Mouse (Mus musculus): ENCODE results near the gene Kctd11. TPM values are rescaled to one million over a fixed set of nuclear protein-coding genes. Genes with fewer than 3 reads are reported as not detected.
"Not testable (repeated sequence)": the region's sequence is repeated elsewhere in the genome, so short reads cannot be mapped to it uniquely, and the experiment has no call there.

Kctd11 gene
- total RNA-seq, 2 experiments from 2014 or later, result 1.3 to 1.5 TPM

DNA sequence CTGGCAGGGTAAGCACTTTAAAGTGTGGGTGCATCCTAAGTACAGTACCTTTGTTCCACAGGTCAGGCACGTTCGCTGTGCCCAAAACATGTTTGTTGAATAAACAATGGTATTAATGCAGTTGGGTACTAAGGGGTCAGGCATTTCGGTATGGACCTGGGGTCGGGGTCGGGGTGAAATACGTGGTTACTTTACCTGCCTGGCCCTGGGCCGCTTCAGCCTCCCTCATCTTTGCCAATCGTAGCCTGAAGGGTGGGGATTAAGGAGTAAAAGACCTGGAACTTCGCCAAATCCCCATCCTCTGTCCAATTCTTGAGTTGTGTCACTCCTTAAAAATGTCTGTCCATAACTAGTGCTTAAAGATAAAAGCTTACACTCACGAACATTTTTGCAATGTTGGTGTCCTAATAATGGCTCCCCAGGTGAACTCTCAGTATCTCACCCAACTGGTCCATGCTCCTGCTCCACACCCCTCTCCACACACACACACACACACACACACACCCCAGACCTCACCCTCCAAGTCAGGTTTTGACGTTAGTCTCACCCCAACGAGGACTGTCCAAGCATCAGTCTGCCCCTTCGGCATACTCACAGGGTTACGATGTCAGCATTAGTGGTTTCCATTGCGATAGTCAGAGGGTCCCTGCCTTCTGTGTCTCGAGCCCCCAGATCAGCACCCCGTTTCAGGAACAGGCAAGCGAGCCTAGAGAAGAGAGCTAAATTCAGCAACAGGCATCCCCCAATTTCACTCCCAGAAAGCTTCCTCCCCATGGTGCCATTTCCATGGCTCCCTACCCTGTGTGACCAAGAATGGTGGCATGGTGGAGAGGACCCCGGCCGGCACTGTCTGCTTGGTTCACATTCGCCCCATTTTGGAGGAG lies 823 bp upstream of the Kctd11 start:
- no peak for DNase-seq (ENCODE audit: low spot score)

GRCm38 (mm10) chr11:69880506-69880852 lies 727 bp downstream of the Kctd11 start:
- DNase-seq (ENCODE audit: low spot score), result peak; percentile 71

DNA sequence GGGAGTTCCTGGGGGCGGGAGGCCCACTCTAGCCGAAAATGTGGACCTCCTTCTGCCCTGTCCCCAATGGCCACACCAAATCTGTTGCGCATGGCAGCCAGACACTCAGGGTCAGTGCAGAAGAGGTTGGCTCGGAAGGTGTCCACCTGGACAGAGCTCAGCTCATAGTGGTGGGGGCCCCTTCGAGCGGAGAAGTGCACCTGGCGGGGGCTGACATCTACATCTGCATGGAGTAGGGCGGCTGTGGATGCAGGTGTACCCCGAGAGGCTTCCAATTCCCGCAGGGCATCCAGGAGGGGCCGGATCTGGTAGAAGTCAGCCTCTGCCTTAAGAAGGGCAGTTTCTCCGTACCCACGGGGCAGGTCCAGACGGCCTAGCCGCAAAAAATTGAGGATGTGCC lies 1.5 kb downstream of the Kctd11 start:
- no peak for DNase-seq (ENCODE audit: low spot score)

DNA sequence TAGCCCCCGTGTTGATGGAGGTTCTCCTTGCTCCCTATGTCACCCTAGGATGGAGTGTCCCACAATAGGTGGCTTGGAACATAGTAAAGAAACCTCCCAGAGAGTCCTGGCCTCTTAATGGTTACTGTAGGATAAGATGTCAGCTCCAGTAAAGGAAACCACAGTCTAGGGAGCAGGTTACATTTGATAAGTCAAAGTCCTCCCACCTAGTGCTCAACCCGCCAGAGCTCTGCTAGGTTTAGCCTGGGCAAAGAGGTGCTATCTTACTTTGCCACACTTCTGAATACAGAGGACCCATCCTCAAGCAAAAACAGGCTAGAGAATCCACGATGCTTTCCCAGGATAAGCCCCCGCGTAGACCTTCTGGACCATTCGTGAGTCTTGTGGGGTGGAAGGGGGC lies 2.3 kb downstream of the Kctd11 start:
- no peak for DNase-seq (ENCODE audit: low spot score)

DNA sequence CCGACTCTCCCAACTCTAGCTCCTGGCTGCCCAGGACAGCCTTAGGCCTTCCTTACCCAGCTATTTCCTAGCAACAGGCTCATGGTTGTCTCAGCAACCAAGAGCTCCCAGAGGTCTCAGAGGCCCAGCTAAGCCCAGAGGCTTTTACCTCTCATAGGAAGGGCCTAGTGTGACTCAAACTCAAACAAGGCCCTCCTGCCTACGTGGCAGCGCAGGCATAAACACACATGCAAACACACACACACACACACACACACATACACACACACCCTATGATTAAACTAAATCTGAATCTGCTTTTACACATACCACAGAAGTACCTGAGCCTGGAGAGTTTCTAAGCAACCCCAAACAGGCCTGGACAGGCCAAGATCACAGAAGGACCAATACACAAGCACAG lies 2.8 kb downstream of the Kctd11 start:
- DNase-seq (ENCODE audit: low spot score), result no peak

DNA sequence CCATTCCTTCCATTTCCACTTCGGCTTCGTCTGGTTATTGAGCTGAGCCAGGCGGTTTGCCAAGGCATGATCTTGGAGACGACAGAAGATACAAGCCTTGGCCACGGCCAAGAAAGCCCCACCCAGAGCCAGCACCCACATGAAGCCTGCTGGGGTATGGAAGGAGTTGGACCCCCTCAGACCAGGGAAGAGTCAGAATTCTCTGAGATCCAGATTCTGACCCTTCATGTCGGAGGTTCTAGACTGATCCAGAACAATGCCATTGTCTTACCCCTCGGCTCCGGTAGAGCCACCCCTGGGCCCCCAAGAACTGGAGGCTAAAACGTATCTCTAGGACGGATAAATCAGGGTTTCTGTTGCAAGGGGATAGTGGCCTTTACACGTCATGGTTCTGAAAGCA lies 3.3 kb downstream of the Kctd11 start, which contains the start of gene Tmem95:
TSS of gene Tmem95 (minus strand) at position 141 of the 400 bp plus-strand sequence.
- no peak for DNase-seq (ENCODE audit: low spot score)

DNA sequence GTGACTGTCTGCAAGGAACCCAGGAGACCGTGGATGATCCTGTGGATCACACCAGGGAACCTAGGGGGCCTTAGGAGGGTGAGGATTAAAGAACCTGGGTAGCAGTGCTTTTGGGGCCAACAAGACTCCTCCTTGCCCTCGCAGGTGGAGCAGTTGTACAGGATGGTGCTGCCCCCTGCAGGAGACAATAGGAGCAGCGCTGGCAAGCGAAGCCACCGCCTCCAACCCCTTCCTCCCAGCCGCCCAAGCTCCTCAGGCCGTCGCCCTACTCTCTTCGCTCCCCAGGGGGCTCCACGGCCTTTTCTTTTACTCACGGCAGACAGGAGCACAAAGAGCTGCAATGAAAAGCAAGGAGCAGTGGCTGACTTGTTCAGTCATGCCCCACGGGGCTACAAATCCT lies 4.3 kb downstream of the Kctd11 start:
- peak; percentile 86 for DNase-seq (ENCODE audit: low spot score)

GRCm38 (mm10) chr11:69876186-69876585 lies 5.0 kb downstream of the Kctd11 start:
- no peak for DNase-seq (ENCODE audit: low spot score)

DNA sequence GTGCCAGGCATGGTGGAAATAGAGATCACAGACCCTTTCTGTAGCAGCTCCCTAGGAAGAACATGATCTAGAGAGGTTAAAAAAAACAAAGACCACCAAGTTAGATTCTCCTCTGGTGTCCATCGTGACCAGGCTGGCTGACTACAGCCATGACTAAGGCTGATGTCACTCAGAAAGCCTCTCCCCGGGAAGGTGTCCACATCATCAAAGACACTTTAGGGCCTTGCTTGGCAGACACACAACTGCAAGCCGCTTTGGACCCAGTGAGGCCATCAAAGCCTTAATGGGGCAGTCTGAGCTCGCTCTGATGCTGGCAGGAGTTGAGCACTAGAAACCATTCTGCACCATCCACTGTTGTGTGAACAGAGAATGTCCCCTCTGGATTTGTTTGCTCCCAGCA lies 8.8 kb downstream of the Kctd11 start:
- DNase-seq (ENCODE audit: low spot score), result no peak

DNA sequence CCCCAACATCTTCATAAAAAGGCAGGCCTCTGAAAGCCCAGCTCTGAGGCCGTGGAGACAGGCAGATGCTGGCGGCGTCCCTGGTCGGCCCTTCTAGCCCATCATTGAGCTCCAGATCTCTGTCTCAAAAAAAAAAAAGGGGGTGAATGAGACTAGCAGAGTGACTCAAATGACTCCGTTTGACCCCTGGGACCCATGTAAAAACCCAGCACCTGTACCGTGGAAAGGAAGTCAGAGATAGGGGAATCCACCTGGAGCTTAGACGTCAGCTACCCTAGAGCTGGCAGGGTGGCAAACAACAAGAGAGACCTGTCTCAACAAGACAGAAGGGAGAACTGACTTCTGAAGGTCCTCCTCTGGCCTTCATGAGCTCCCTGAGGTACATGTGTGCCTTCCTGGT lies 9.4 kb downstream of the Kctd11 start:
- DNase-seq (ENCODE audit: low spot score), result no peak

- DNase-seq (ENCODE audit: low spot score), result no peak
These were observed 10.7 kb downstream of the Kctd11 start for GRCm38 (mm10) chr11:69870289-69871069.

- DNase-seq (ENCODE audit: low spot score), result no peak
These were observed 13.9 kb downstream of the Kctd11 start for GRCm38 (mm10) chr11:69867335-69867734.

DNA sequence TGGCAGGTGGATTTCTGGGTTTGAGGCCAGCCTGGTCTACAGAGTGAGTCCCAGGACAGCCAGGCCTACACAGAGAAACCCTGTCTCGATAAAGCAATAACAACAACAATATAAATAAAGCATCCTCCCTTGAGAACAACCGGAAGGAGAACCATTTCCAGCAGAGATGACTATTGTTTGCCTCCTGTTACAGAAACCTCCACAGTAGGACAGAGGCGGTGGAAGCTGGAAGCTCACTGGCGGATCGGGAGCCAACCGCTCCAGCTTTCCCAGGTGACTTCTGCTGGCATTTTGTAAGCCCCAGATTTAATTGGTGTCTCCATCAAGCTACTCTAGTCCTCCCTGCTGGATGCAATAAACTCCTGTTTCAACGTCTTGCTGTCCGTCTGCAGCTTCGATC lies 15.6 kb downstream of the Kctd11 start:
- DNase-seq (ENCODE audit: low spot score), result no peak

GRCm38 (mm10) chr11:69864138-69864860 lies 16.9 kb downstream of the Kctd11 start:
- no peak for DNase-seq (ENCODE audit: low spot score)

DNA sequence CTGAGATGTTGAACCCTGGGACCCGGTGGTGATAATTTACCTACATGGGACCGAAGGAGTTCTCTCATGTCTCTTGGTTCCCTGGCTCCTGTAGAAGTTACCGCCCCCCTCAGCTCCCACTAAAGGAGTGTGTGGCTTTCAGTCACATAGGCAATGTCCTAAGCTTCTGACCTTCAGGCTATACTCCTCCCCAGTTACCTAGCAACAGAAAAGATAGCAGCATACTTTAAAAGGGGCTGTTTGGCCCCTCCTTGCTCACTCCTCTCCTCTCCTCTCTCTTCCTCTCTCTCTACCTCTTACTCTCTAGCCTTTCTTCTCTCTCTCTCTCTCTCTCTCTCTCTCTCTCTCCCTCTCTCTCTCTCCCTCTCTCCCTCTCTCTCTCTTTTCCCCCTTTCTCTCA lies 17.5 kb downstream of the Kctd11 start:
- not testable (repeated sequence) for DNase-seq (ENCODE audit: low spot score)

GRCm38 (mm10) chr11:69858113-69858998 lies 22.9 kb downstream of the Kctd11 start, which contains the start of gene Tnk1:
Gene Tnk1 (minus strand): TSS chr11:69858730.
- DNase-seq (ENCODE audit: low spot score), result no peak

GRCm38 (mm10) chr11:69855347-69855746 lies 25.9 kb downstream of the Kctd11 start:
- DNase-seq (ENCODE audit: low spot score), result no peak

DNA sequence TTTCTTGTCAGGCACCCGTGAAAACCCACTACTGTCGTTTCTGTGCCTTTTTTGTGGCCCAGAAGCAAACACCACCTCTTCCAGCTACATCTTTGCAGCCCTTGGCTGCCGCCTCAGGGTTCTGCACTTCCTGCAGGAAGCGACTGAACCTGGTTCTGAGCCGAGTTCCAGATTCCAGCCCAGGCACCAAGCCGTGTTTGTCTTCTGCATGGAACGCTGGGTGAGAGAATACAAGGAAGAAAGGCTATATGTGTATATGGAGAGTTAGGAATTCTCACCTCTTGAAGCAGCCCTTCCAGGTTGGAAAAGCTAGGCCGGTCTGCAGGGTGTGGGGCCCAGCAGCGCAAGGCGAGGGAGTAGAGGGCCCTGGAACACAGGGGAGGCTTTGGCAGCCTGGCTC lies 26.5 kb downstream of the Kctd11 start:
- no peak for DNase-seq (ENCODE audit: low spot score)

DNA sequence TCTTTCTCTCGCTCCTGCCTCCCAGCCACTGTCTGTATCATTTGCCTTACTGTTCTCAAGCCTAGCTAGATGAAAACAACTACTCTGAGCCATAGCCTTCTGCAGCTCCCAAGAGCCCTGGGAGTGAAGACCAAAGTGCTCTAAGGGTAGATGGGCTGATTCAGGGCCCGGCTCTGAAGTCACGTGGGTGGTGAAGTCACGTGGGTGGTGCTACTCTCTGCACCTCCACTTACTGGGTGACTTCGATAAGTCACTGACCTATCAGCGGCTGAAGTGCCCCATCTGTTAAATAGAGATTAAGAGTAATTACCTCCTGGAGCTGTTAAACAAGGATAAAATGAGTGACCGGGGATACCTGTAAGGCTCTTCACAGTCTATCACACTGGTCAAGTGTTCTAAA lies 27.2 kb downstream of the Kctd11 start:
- DNase-seq (ENCODE audit: low spot score), result no peak

- DNase-seq (ENCODE audit: low spot score), result no peak
These were observed 30.5 kb downstream of the Kctd11 start for GRCm38 (mm10) chr11:69850754-69851153.

- no peak for DNase-seq (ENCODE audit: low spot score)
These were observed 31.3 kb downstream of the Kctd11 start for GRCm38 (mm10) chr11:69849884-69850283.

All from gastrocnemius, adult 18-20 months (tissue).